Mouse (Mus musculus): ENCODE measurements around the gene Gm6465. TPM values are rescaled to one million over a fixed set of nuclear protein-coding genes. Genes with fewer than 3 reads are reported as not detected.
"Not testable (repeated sequence)": the region's sequence is repeated elsewhere in the genome, so short reads cannot be mapped to it uniquely, and the experiment has no call there.

Gm6465 gene
- not detected in 2 replicates for polyA plus RNA-seq (2015; fragmentation: Nextera tagmentation; extraction: Ambion mirVana)

GRCm38 (mm10) chr5:11845239-11845638 lies at the start of gene Gm6465:
TSS of gene Gm6465 (plus strand) at chr5:11845539.
- H3K27ac ChIP-seq; ATAC-seq (replicated peaks; ENCODE audit: low FRiP score, low read depth); H3K4me2 ChIP-seq (ENCODE audit: low read length); H3K4me1 ChIP-seq (replicated peaks; ENCODE audit: insufficient read depth, low read length); H3K4me3 ChIP-seq (replicated peaks; ENCODE audit: low read depth, low read length); H3K9me3 ChIP-seq (replicated peaks; ENCODE audit: low read length); DNase-seq (ENCODE audit: low spot score); H3K9ac ChIP-seq (ENCODE audit: low read depth, low read length); H3K27me3 ChIP-seq (ENCODE audit: insufficient read depth, low read length); H3K36me3 ChIP-seq (ENCODE audit: insufficient read depth, low read length): not testable (repeated sequence)
- 64% methylated on average over 2 of the region's 2 CpGs for WGBS

DNA sequence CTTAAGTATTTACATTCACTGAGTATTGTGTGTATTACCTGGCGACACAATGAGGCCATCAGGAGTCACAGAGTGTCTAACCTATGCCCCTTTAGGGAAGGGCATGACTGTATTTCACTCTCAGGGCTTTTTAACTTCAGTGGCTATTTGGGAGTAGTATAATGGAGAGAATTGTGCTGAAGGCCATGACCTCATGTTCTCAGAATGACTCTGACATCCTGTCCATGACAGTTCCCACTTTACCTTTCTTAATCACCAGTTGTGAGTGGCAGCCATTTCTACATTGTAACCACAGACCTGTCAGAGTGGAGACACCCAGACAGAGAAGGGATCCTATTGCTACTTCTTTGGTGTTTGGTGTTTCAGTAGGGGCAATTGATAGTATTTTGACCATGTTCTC lies 485 bp downstream of the Gm6465 start:
- 68% methylated on average over 1 of the region's 1 CpGs for WGBS
- H3K27me3 ChIP-seq (ENCODE audit: insufficient read depth, low read length); H3K4me2 ChIP-seq (ENCODE audit: low read length); H3K36me3 ChIP-seq (ENCODE audit: insufficient read depth, low read length); H3K4me1 ChIP-seq (replicated peaks; ENCODE audit: insufficient read depth, low read length); H3K9me3 ChIP-seq (replicated peaks; ENCODE audit: low read length); DNase-seq (ENCODE audit: low spot score); ATAC-seq (replicated peaks; ENCODE audit: low FRiP score, low read depth); H3K9ac ChIP-seq (ENCODE audit: low read depth, low read length); H3K27ac ChIP-seq; H3K4me3 ChIP-seq (replicated peaks; ENCODE audit: low read depth, low read length): not testable (repeated sequence)

- H3K9ac ChIP-seq (ENCODE audit: low read depth, low read length); H3K4me1 ChIP-seq (replicated peaks; ENCODE audit: insufficient read depth, low read length); H3K27me3 ChIP-seq (ENCODE audit: insufficient read depth, low read length); H3K4me2 ChIP-seq (ENCODE audit: low read length); H3K9me3 ChIP-seq (replicated peaks; ENCODE audit: low read length); DNase-seq (ENCODE audit: low spot score); ATAC-seq (replicated peaks; ENCODE audit: low FRiP score, low read depth); H3K4me3 ChIP-seq (replicated peaks; ENCODE audit: low read depth, low read length); H3K27ac ChIP-seq; H3K36me3 ChIP-seq (ENCODE audit: insufficient read depth, low read length): not testable (repeated sequence)
These were observed 12.6 kb downstream of the Gm6465 start for GRCm38 (mm10) chr5:11857909-11858308.

Other genes with a start within 250 kb of the Gm6465 start
- not detected in 2 replicates for gene Gm8922, start 163.6 kb upstream of the Gm6465 start, polyA plus RNA-seq (2015; fragmentation: Nextera tagmentation; extraction: Ambion mirVana)
- gene Gm8926, start 75.0 kb upstream of the Gm6465 start, polyA plus RNA-seq (2015; fragmentation: Nextera tagmentation; extraction: Ambion mirVana) = not detected in 2 replicates
- gene 4933402N22Rik, start 72.5 kb downstream of the Gm6465 start, polyA plus RNA-seq (2015; fragmentation: Nextera tagmentation; extraction: Ambion mirVana) = not detected in 2 replicates

Data from kidney, postnatal 0 days (tissue).